Mouse (Mus musculus): ENCODE measurements around the gene Pip4k2c.
"Not testable (repeated sequence)": the region's sequence is repeated elsewhere in the genome, so short reads cannot be mapped to it uniquely, and the experiment has no call there.

Pip4k2c gene

GRCm38 (mm10) chr10:127167614-127168192 is 43.7 kb downstream of the Pip4k2c start:
- no peak for DNase-seq (ENCODE audit: low spot score)

- no peak for DNase-seq (ENCODE audit: low spot score)
Measured at GRCm38 (mm10) chr10:127166771-127167613, 44.4 kb downstream of the Pip4k2c start.

GRCm38 (mm10) chr10:127166404-127166715 is 45.0 kb downstream of the Pip4k2c start:
- no peak for DNase-seq (ENCODE audit: low spot score)

- no peak for DNase-seq (ENCODE audit: low spot score)
Measured at GRCm38 (mm10) chr10:127165654-127166403, 45.6 kb downstream of the Pip4k2c start.

- no peak for DNase-seq (ENCODE audit: low spot score)
Measured at GRCm38 (mm10) chr10:127165354-127165653, 46.1 kb downstream of the Pip4k2c start.

GRCm38 (mm10) chr10:127164631-127165353 is 46.6 kb downstream of the Pip4k2c start, which contains the start of gene B4galnt1:
Gene B4galnt1, plus strand, starts transcription at chr10:127165225.
- DNase-seq (ENCODE audit: low spot score) = no peak

GRCm38 (mm10) chr10:127164190-127164589 is 47.2 kb downstream of the Pip4k2c start:
- DNase-seq (ENCODE audit: low spot score) = no peak

GRCm38 (mm10) chr10:127162771-127163261 is 48.6 kb downstream of the Pip4k2c start:
- not testable (repeated sequence) for DNase-seq (ENCODE audit: low spot score)

- DNase-seq (ENCODE audit: low spot score) = no peak
Measured at GRCm38 (mm10) chr10:127160728-127161127, 50.7 kb downstream of the Pip4k2c start.

GRCm38 (mm10) chr10:127160081-127160480 is 51.3 kb downstream of the Pip4k2c start:
- DNase-seq (ENCODE audit: low spot score) = no peak

GRCm38 (mm10) chr10:127158471-127158870 is 52.9 kb downstream of the Pip4k2c start:
- no peak for DNase-seq (ENCODE audit: low spot score)

GRCm38 (mm10) chr10:127156511-127156910 is 54.9 kb downstream of the Pip4k2c start:
- DNase-seq (ENCODE audit: low spot score) = no peak

- DNase-seq (ENCODE audit: low spot score) = no peak
Measured at GRCm38 (mm10) chr10:127156089-127156488, 55.3 kb downstream of the Pip4k2c start.

- no peak for DNase-seq (ENCODE audit: low spot score)
Measured at GRCm38 (mm10) chr10:127154652-127155051, 56.7 kb downstream of the Pip4k2c start.

- DNase-seq (ENCODE audit: low spot score) = no peak
Measured at GRCm38 (mm10) chr10:127154241-127154640, 57.1 kb downstream of the Pip4k2c start.

- no peak for DNase-seq (ENCODE audit: low spot score)
Measured at GRCm38 (mm10) chr10:127153323-127153722, 58.1 kb downstream of the Pip4k2c start.

GRCm38 (mm10) chr10:127152556-127152955 is 58.8 kb downstream of the Pip4k2c start:
- DNase-seq (ENCODE audit: low spot score) = not testable (repeated sequence)

GRCm38 (mm10) chr10:127151233-127151632 is 60.2 kb downstream of the Pip4k2c start:
- not testable (repeated sequence) for DNase-seq (ENCODE audit: low spot score)

- DNase-seq (ENCODE audit: low spot score) = no peak
Measured at GRCm38 (mm10) chr10:127150471-127150872, 60.9 kb downstream of the Pip4k2c start.

GRCm38 (mm10) chr10:127147135-127147534 is 64.2 kb downstream of the Pip4k2c start:
- no peak for DNase-seq (ENCODE audit: low spot score)
